Mouse (Mus musculus) embryo, embryonic 10.5 days (tissue): ENCODE data around the gene Kdm5c.
A peak's percentile ranks its signal among the peaks of the same experiment; 100 is the strongest.
"Not testable (repeated sequence)": the region's sequence is repeated elsewhere in the genome, so short reads cannot be mapped to it uniquely, and the experiment has no call there.

Experiments used
- DNase-seq: peaks from one replicate; pipeline ENCODE4 v3.0.0-alpha.2; 2015; ENCODE audit warnings: low spot score

Gene Kdm5c

GRCm38 (mm10) chrX:152287026-152287425 is 54.2 kb downstream of the Kdm5c start:
- not testable (repeated sequence) for DNase-seq

DNA sequence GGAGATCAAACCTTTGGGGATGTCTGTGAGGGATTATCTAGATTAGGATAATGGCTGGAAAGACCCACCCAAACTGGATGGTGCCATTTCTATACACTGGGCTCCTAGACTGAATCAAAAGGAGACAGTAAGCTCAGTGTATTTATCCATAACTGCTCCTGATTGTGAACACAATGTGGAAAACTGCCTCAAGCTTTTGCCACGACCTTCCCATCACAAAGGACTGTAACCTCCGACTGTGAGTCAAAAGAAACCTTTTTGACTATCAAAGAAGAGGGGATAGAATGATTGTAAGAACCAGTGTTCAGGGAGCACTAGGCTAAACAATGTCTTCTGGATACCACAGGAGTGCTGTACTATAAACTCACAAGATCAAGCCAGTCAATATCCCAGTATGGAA is 73.4 kb downstream of the Kdm5c start:
- no peak for DNase-seq

DNA sequence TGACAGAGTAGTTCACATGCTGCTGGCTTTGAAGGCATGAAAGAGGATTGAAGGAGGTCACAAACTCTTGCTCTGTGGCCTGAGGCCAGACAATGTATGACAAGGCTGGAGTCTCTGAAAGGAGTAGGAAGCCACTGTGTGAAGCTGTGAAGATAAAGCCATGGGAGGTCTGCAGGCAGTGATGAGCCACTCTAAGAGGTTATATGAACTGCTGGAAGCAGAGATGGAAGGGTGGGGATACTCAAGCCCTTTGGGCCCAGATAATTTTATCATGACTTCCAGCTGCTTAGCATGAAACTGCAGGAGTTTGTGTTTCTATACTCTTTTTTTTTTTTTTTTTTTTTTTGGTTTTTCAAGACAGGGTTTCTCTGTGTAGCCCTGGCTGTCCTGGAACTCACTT is 74.6 kb downstream of the Kdm5c start:
- DNase-seq, result no peak

GRCm38 (mm10) chrX:152307942-152308341 is 75.1 kb downstream of the Kdm5c start:
- DNase-seq, result peak; percentile 46

- DNase-seq, result no peak
Observed at GRCm38 (mm10) chrX:152320535-152320934, 87.7 kb downstream of the Kdm5c start.

DNA sequence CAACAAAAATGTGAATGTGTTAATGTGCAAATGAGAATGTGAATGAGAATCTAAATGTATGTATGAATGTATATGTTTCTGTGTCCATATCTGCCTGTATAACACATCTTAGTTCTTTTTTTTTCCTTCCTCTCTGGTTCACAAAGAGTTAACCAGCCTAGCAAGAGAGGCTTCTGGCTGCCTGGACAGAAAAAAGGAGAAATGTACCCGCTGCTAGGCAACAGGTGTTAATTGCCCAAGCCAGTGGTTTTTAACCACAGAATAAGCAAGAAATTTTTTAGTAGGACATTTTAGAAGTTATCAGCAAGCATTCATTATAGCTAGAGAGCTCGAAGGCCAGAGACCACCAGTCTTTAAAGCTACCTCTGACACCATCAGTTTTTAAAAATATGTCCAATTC is 90.0 kb downstream of the Kdm5c start:
- DNase-seq, result no peak

DNA sequence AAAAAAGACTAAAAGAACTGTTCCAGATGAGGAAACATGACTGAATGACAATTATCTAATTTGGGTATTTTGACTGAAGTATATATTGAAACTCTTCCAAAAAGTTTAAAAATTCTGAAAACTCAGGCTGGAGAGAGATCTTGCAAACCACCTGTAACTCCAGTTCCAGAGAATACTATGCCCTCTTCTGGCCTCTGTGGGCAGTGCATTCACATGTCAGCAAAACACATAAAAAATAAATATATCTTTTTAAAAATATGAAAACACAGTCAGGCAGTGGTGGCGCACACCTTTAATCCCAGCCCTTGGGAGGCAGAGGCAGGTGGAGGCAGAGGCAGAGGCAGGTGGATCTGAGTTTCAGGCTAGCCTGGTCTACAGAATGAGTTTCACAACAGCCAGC is 90.8 kb downstream of the Kdm5c start:
- DNase-seq, result no peak
